Mouse (Mus musculus) spleen, adult 12 weeks (tissue): ENCODE data around the gene Slc45a3.
A peak's percentile ranks its signal among the peaks of the same experiment; 100 is the strongest.

Experiments used
- DNase-seq: peaks from one replicate; pipeline ENCODE4 v3.0.0; 2022; ENCODE audit warnings: low spot score

Gene Slc45a3

GRCm38 (mm10) chr1:131964580-131964979, 1.8 kb downstream of the Slc45a3 start:
- no peak for DNase-seq

- no peak for DNase-seq
These were observed 3.1 kb downstream of the Slc45a3 start for GRCm38 (mm10) chr1:131965818-131966217.

GRCm38 (mm10) chr1:131967336-131967735, 4.6 kb downstream of the Slc45a3 start:
- no peak for DNase-seq

GRCm38 (mm10) chr1:131968556-131968955, 5.8 kb downstream of the Slc45a3 start:
- DNase-seq, result no peak

- DNase-seq, result no peak
These were observed 6.2 kb downstream of the Slc45a3 start for GRCm38 (mm10) chr1:131968983-131969382.

GRCm38 (mm10) chr1:131969825-131970224, 7.1 kb downstream of the Slc45a3 start:
- DNase-seq, result no peak

- DNase-seq, result no peak
These were observed 7.5 kb downstream of the Slc45a3 start for GRCm38 (mm10) chr1:131970322-131970660.

DNA sequence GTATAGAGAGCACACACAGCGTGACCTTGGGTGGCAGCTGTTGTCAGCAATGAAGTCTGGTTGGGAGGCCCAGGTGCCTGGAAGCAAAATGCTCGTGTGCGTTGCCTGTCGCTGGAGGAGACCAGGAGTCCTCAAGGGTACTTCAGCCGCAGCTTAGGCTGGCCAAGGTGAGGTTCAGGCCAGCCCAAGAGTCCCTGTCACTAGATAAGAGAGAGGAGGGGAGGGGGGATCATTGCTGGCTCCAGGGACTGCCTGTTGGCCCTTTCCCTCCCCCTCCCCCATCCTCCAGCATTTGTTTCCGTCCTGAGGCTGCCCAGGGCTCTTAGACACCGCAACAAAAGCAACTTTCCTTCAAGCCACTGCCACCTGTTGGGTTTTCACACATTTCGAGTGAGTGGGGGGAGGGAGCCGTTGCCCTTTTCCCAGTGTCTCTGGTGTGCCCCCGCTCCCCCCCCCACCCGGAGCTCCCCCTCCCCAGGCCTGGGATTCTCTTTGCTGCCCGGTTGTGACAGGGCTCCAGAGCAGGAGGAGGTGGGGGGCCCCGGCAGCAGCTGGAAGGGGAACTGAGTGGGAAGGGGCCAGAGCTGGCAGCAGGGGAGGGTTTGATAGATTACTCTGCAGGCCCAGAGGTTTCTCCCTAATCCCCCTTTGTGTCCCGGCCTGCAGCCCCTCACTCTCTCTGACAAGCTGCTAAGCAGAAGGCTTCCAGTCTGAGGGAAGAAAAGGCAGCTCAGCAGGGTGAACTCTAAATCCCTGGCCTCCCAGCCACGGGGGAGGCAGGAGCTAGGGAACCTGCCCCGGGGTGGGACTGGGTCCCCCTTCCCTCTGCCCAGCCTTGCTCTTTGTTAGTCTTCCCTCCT, 8.1 kb downstream of the Slc45a3 start:
- DNase-seq, result no peak

GRCm38 (mm10) chr1:131971771-131972497, 9.2 kb downstream of the Slc45a3 start:
- no peak for DNase-seq

DNA sequence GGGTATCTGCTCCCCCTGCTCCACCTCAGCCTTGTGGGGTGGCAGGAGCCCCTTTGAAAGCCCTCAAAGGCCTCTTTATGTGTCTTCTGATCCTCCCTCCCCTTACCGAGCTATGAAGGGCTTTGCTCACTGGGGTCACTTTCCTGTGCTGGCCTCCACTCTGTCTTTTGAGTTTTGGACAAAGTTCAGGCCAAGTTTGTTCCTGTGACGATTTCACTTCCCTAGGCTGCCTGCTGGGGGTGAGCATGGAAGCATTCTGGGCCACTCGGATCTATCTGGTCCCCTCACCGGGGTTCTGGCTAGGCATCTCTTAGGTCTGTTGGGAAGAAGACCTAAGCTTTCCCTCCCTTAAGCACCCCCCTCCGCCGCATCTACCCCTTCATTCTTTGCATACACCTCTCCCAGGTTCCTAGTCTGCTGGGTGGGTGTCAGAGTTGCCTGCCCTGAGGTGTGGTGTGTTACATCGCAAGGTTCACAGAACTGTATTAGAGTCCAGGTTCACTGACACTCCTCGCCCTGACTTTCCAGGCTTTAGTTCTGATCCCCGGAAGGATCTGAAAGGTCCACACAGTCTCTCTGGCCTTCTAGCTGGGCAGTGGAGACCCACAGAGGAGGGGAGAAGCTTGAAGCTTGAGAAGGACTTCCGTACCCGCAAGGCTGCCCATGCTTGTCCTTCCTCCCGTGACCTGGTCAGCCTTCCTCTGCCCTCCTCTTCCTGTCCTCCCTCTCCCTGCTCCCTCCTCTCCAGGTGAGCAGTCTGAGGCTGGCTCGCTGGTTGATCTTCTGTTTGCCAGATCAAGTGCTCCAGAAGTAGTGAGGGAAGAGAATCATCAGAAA, 9.9 kb downstream of the Slc45a3 start:
- DNase-seq, result no peak

- DNase-seq, result no peak
These were observed 11.2 kb downstream of the Slc45a3 start for GRCm38 (mm10) chr1:131973991-131974390.

DNA sequence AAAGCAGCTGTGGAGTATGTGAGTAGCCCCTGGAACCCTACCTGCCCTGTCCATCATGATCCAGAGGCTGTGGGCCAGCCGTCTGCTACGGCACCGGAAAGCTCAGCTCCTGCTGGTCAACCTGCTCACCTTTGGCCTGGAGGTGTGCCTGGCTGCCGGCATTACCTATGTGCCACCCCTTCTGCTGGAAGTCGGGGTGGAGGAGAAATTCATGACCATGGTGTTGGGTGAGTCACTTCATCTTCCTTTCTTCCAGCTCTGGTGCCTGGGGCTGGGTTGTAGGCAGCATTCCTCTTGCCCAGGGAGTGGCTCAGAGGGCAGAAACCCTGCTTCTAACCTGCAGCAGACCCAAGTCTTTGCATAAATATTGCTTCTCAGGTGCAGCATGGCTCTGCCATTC, 14.1 kb downstream of the Slc45a3 start:
- DNase-seq, result no peak

- DNase-seq, result no peak
These were observed 17.7 kb downstream of the Slc45a3 start for GRCm38 (mm10) chr1:131980471-131980870.

- peak; percentile 56 for DNase-seq
These were observed 18.7 kb downstream of the Slc45a3 start for GRCm38 (mm10) chr1:131981378-131982013.

GRCm38 (mm10) chr1:131982907-131983306, 20.1 kb downstream of the Slc45a3 start:
- peak; percentile 65 for DNase-seq

DNA sequence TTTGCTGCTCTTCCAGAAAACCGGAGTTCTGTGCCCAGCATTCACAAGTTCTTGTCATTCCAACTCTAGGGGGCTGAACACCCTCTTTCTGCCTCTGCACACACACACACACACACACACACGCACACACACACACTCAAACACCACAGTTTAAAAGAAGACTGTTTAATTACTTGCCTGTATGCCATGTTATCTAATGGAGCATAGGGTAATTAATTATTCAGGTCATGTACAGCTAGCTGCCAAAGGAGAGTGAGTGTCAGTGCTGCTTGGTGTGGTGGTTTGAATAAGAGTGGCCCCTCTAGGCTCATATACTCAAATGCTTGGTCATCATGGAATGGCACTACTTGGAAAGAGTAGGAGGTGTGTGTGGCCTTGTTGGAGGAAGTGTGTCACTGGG, 21.0 kb downstream of the Slc45a3 start:
- no peak for DNase-seq

DNA sequence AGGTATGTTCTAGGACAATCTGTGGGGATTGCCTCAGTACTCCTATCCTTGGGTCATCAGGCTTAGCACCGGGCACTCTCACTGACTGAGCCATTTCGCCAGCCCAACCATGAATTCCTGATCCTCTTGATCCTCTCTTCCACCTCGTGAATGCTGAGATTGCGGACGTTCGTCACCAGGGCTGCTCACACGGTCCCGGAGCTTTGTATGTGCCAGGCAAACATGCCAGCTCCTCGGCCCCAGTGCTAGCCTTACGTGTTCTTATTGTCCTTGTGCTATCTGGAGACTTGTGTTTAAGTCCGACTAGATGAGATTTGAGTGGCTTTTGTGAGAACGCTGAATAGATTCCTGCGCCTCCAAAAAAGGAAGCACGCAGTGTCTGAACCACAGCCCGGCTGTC, 24.7 kb downstream of the Slc45a3 start:
- no peak for DNase-seq

DNA sequence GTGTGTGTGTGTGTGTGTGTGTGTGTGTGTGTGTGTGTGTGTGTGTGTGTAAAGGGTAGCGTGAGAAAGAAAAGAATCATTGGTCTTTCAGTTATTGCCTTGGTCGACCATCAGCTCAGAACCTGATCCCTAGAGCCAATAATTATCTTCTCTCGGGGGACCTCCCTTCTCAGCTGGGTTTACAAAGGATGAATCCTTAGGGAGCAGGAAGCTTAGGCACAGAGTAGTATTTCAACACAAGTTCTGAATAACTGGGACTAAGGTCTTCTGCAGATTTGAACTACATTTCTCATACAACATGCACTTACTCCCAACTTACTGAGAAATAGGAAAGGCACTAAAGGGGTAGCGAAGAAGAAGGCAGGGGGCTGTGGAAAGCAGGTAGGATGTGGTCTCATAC, 26.7 kb downstream of the Slc45a3 start:
- no peak for DNase-seq

DNA sequence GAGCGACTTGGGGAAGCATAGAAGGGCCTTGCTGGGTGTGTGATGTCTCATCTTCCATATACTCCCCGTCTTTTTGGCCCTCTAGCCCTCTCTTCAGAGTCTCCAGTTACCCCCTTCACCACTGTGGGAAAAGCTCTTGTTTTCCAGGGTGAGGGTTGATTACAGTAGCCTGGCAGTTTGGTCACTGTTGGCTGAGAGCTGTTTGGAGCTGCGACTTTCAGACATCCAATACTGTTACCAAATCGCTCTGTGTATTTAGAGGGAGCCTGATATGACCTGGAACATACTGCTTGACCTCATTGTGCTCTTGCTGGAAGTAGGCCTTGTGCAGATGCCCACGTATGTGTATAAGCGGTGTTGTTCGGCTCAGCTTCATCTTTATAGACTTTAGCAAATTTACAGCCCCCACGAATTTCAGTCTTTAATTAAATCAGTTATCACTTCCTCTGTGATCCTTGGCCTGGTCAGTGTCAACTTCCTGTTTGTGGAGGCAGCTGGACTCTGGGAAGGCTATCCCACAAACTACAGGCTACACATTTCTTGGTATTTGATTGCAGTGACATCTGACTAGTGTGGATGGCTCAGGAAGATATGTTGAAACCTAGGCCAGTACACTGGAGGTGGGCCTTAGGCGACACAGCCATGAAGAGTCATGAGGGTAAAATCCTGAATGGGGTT, 27.5 kb downstream of the Slc45a3 start:
- no peak for DNase-seq

GRCm38 (mm10) chr1:131992561-131993001, 29.8 kb downstream of the Slc45a3 start:
- no peak for DNase-seq
